Mouse (Mus musculus) 3134 (cell line): ENCODE measurements around the gene Bst1.

Source experiments
- DNase-seq: peaks from one replicate; pipeline ENCODE4 v3.0.0-alpha.2; 2011; ENCODE audit warnings: low spot score; ENCODE audit not compliant: insufficient read length; ENCODE audit errors: extremely low read depth

Bst1 gene

DNA sequence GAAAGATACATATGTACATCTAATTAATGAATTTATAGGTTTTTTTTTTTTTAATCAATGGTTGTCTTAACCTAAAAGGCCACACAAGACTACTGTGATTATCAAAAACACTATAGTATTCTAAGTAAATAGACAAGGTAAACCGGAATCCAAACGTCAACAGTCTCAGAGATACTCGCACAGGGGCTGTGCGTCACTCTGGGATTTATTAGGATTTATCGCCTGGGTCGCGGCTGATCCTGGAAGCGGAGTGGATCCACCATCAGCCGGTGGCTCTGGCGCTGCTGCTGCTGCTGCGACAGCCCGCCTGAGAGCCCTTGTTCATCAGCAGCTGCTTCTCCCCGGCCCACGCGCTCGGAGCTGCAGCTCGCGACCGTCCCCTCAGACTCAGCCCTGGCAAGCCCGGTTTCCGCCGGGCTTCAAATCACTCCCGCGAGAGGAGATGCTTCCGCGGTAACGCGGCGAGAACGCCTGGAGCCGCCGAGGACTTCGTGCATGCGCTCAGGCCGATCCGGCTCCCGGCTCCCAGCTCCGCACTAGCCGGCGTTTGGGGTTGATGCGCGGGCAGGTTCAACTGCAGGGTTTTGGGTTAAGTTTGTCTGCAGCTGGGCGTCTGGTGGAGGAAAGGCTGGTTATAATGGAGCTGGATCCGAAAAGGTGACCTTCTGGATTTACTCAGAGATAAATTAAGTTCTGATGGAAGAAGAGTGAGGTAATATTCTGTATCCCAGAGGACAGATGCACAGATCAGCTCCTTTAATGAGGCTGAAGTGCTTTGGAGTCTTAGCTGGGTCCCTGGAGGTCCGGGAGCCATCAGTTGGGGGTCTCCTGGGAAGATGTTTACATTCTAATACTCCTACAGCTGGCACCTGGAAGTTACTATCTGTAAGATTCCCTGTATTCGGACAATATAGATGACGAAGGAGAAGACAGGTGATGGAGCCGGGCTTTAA is 10.7 kb upstream of the Bst1 start:
- DNase-seq, result no peak

DNA sequence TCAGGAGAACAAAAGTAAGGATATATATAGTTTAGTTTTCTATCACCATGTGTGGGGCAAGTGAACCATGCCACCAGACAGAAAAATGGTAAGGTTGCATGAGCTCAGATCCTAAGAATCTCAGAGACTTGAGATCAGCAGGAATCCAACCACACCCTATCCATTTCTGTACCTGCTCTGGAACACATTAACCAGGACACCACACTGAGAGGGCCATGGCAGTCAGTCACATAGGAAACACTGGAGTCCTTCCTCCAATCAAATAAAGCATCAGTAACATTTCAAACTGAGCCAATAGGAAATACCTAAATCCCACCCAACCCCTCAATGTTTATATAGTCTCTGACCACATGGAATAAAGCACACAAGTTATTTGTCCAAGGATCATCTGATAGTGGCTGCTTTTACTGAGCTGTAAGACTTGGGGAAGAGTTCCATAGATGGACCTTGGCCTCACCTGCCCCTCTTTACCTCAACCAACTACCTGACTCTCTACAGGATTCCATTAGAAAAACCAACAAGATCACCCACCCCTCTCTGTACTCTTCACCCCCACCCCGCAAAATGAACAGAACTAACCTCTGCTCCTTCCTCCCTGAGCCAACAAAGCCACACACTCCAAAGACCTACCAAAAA is 8.1 kb upstream of the Bst1 start:
- no peak for DNase-seq

DNA sequence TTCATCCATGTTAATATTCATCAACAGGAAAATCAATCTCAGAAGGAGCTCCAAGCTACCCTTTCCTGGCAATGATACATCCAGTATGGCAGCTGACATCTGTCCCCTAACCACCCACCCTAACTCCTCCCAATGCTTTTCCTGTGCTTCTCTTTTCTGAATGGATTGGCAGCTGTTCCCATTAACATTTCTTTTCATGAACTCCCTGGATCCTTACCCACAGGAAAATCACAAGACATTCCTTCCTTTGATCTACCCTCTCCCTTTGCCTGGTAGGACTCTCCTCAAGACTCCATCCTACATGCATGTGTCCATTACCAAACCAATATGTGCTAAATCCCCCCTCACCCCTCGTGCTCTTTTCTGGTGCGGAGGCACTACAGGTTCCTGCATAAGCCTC is 4.1 kb upstream of the Bst1 start:
- DNase-seq, result no peak

- DNase-seq, result no peak
Observed at GRCm38 (mm10) chr5:43815769-43816168, 2.9 kb upstream of the Bst1 start.

DNA sequence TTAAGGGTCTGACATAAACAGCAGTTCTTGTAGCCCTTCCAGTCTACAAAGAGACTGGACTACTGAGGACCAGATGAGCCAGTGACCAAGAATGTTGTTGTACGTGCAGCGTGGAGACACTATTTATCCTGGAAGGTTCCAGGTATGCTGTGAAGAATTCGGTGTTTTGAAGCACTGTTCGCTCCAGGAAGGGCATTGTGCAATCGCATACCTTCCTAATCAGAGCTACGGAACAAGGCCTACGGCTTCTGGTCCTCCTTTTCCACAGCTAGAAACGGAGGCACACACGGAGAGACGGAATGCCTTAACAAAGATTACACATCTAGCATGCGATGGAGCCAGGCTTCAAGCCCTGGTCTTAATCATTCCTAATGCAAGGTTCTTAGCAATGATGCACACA is 2.1 kb downstream of the Bst1 start:
- DNase-seq, result no peak

GRCm38 (mm10) chr5:43821538-43821937 is 2.9 kb downstream of the Bst1 start, which contains the start of gene Fbxl5:
Gene Fbxl5 (minus strand): TSS chr5:43821638.
- no peak for DNase-seq

DNA sequence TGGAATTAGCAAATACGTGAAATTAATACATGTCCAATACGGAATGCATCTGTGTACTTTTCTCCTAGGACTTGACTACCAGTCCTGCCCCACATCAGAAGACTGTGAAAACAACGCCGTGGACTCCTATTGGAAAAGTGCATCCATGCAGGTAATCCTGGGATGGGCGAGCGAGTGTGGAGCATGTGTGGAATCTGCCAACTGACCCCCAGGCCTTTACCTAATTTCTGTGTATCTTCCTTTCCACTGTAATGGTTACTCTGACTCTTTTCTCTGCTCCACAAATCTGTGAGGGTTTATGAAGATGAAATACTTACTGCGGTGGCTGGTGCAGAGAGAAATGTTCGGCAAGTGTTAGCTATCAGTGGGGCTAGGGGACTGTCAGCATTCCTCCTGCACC is 3.5 kb downstream of the Bst1 start:
- DNase-seq, result no peak

GRCm38 (mm10) chr5:43822824-43823223 is 4.1 kb downstream of the Bst1 start:
- no peak for DNase-seq

- no peak for DNase-seq
Observed at GRCm38 (mm10) chr5:43824580-43824979, 5.9 kb downstream of the Bst1 start.

GRCm38 (mm10) chr5:43826883-43827282 is 8.2 kb downstream of the Bst1 start:
- DNase-seq, result no peak

DNA sequence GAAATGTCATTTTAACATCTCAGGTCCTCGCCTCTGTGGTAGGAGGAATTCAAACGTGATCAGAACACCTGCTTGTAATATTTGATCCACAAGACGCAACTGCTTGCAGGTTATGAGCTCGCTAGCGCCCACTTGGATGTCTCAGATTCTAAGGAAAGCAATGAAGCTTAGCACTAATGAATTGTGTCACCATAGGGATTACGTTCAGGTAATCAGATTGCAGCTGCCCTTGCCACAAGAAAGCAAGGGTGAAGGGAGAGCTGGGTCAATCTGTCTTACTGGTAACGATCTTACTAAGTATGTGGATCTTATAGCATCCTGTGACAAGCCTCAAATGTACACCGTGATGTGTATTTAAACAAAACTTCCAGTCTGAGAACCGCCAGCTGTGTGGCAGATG is 8.7 kb downstream of the Bst1 start:
- no peak for DNase-seq

- DNase-seq, result peak; percentile 42
Observed at GRCm38 (mm10) chr5:43836590-43836989, 17.9 kb downstream of the Bst1 start.

DNA sequence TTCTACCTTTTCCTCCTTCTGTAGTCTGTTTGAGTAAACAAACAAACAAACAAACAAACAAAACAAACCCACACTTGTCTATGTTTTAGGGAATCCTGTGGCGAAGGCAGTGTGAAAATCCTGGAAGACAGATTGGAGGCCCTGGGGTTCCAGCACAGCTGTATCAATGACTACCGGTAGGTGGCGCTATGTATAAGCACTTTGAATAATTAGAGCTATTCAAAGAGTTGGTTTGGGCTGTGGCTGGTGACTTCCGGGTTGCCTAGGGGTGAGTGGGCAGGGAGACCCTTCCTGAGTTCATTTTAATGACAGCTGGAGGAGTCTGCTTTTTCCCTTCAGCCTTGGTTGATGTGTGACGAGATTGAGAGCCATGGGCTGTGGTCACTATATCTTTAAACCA is 18.7 kb downstream of the Bst1 start:
- no peak for DNase-seq

DNA sequence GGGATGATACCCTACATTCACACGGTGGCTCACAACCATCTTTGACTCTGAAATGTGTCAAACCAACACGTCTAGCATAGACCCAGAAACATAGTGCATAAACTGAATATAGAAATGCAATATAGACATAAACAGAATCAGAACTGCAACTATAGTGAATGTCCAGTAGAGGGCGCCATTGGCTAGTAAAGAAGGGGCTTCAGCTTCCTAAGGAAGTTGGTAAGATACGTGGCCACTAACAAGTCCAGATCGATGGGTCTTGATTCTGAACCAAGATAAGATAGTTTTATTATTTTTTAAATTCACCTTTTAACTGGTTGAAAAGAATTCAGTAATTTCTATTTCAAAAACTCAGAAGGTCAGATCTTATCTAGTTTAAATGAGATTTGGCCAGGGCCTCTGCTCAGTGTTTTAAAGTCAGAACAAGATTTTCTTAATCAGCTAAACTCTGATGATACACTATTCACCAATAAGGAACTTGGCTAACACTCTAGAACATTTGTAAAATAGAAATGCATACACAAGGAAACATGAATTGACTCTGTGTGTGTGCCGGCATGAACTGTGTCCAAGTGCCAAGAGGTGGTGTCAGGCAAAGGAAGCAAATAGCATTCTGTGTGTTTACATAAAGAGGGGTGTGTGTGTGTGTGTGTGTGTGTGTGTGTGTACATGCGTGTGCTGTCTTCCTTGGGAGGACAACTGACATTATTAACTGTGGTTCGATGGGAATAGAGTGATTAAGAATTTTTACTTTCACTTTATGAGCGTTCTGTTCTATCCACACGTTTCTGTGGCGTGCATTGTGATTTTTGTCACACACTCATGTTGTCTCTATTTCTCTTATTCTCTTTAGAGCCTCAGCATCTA is 22.7 kb downstream of the Bst1 start:
- DNase-seq, result peak; percentile 19

DNA sequence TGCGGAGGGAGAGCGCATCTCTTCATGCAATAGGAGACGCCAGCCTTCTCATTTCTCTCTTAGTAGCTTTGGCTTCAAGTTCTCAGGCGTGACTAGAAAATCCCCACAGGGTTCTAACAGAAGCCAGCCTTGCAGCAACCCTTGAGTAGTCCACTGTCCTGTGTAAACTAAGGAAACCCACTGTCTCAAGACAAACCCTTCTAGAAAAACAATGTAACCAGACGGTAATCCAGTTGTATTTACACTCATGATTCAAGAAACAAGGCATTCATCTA is 23.3 kb downstream of the Bst1 start:
- peak; percentile 11 for DNase-seq

GRCm38 (mm10) chr5:43842576-43843155 is 24.0 kb downstream of the Bst1 start:
- DNase-seq, result no peak

DNA sequence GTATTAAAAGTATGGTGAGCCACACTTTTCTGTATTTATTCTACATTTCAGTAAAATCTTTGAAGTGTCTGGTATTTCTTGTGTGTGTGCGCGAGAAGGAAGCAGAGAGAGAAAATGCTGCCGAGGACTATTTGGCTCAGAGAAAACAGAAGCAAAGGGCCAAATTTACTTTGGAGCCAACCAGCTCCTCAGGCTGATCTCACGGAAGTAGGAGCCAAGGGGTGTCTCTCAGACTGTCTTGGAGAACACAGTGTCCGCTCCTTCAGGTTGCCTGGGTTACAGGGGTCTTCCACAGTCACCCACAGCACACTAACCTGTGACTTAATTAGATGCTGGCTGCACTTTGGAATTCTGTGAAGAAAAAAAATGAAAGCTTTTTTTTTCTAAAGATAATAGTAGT is 26.4 kb downstream of the Bst1 start:
- no peak for DNase-seq

GRCm38 (mm10) chr5:43845646-43846045 is 27.0 kb downstream of the Bst1 start:
- no peak for DNase-seq

- peak; percentile 11 for DNase-seq
Observed at GRCm38 (mm10) chr5:43846227-43846626, 27.5 kb downstream of the Bst1 start.

DNA sequence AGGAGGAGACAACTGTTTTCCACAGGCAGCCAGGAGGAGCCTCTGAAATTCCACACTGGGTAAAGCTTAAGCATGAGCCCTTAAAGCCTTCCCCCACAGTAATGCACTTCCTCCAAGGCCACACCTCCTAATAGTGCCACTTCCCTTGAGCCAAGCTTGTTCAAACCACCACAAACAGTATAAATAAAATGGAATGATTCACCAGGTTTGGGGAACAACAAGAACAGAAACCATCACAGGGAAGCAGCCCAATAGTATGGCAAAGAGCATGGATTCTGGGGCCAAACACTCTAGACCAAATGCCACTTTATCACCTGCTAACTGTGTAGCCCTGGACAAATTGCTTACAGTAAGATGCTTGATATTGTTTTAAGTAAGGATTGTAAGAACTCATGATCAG is 28.9 kb downstream of the Bst1 start:
- DNase-seq, result no peak

GRCm38 (mm10) chr5:43848275-43848674 is 29.6 kb downstream of the Bst1 start:
- no peak for DNase-seq
